Mouse (Mus musculus) heart, postnatal 36 days (tissue): Measurements from ENCODE around the gene Eif5. TPM values are rescaled to one million over a fixed set of nuclear protein-coding genes. Genes with fewer than 3 reads are reported as not detected.
A peak's percentile ranks its signal among the peaks of the same experiment; 100 is the strongest.
"Not testable (repeated sequence)": the region's sequence is repeated elsewhere in the genome, so short reads cannot be mapped to it uniquely, and the experiment has no call there.

ENCODE experiments used
- DNase-seq, 2 experiments: peaks; one replicate each; pipeline ENCODE4 v3.0.0; 2021 to 2022
- intact Hi-C: fragments of 180-260 bp; cut with DNase I; formaldehyde crosslinking; loops from one replicate; pipeline ENCODE4 v1.15.1; 2025
- total RNA-seq, 2 experiments: library from RNA; stranded (reverse); gene quantifications; 2 replicates each; pipeline ENCODE4 v1.2.3; 2021

Gene Eif5
- total RNA-seq = 100 to 1,000 TPM; 130 to 152 TPM

- intact Hi-C loops = loop anchor here (2.0 kb wide), 1 partner anchor 37 kb away; the partner anchor contains the start of gene Mark3
- peak; percentile 100 for DNase-seq
Measured at GRCm38 (mm10) chr12:111537796-111538291, at the start of gene Eif5. Eif5 (plus strand) TSS chr12:111538016.

- DNase-seq = no peak
- intact Hi-C loops = no loop called here
Measured at GRCm38 (mm10) chr12:111489261-111489865, 48.5 kb upstream of the Eif5 start.

GRCm38 (mm10) chr12:111494931-111495330, 42.9 kb upstream of the Eif5 start:
- intact Hi-C loops = no loop called here
- no peak for DNase-seq

GRCm38 (mm10) chr12:111497076-111497475, 40.7 kb upstream of the Eif5 start:
- DNase-seq = no peak
- intact Hi-C loops = no loop called here

- intact Hi-C loops = no loop called here
- no peak for DNase-seq
Measured at GRCm38 (mm10) chr12:111499617-111500016, 38.2 kb upstream of the Eif5 start.

GRCm38 (mm10) chr12:111500725-111501124, 37.1 kb upstream of the Eif5 start:
- intact Hi-C loops = no loop called here
- no peak for DNase-seq

GRCm38 (mm10) chr12:111503063-111503567, 34.7 kb upstream of the Eif5 start:
- no peak for DNase-seq
- intact Hi-C loops = no loop called here

GRCm38 (mm10) chr12:111503571-111503970, 34.2 kb upstream of the Eif5 start:
- no peak for DNase-seq
- intact Hi-C loops = no loop called here

- intact Hi-C loops = loop anchor here (1.0 kb wide), 1 partner anchor 80 kb away; no protein-coding TSS in a partner anchor
- DNase-seq = peak; percentile 95 to 96
Measured at GRCm38 (mm10) chr12:111504904-111505303, 32.9 kb upstream of the Eif5 start.

GRCm38 (mm10) chr12:111507001-111507400, 30.8 kb upstream of the Eif5 start:
- intact Hi-C loops = no loop called here
- DNase-seq = no peak

- intact Hi-C loops = no loop called here
- no peak for DNase-seq
Measured at GRCm38 (mm10) chr12:111507962-111508361, 29.9 kb upstream of the Eif5 start.

GRCm38 (mm10) chr12:111508438-111508837, 29.4 kb upstream of the Eif5 start:
- DNase-seq, intact Hi-C loops: not testable (repeated sequence)

- intact Hi-C loops = no loop called here
- DNase-seq = no peak
Measured at GRCm38 (mm10) chr12:111512572-111513063, 25.2 kb upstream of the Eif5 start.

- intact Hi-C loops = no loop called here
- DNase-seq = no peak
Measured at GRCm38 (mm10) chr12:111513673-111514072, 24.1 kb upstream of the Eif5 start.

GRCm38 (mm10) chr12:111514231-111514792, 23.5 kb upstream of the Eif5 start:
- no peak for DNase-seq
- intact Hi-C loops = no loop called here

GRCm38 (mm10) chr12:111514874-111515649, 22.8 kb upstream of the Eif5 start:
- DNase-seq = no peak
- intact Hi-C loops = no loop called here

GRCm38 (mm10) chr12:111515920-111516319, 21.9 kb upstream of the Eif5 start:
- intact Hi-C loops = no loop called here
- DNase-seq = no peak

GRCm38 (mm10) chr12:111516826-111517225, 21.0 kb upstream of the Eif5 start:
- intact Hi-C loops = no loop called here
- DNase-seq = no peak

GRCm38 (mm10) chr12:111517901-111518300, 19.9 kb upstream of the Eif5 start:
- DNase-seq = no peak
- intact Hi-C loops = no loop called here

- intact Hi-C loops = no loop called here
- DNase-seq = no peak
Measured at GRCm38 (mm10) chr12:111518391-111518790, 19.4 kb upstream of the Eif5 start.

GRCm38 (mm10) chr12:111519821-111520220, 18.0 kb upstream of the Eif5 start:
- no peak for DNase-seq
- intact Hi-C loops = no loop called here
